Mouse (Mus musculus) embryo, embryonic 10 days (tissue): Measurements from ENCODE around the gene Nacc2.

Source experiments
- DNase-seq: peaks from one replicate; pipeline ENCODE4 v3.0.0-alpha.2; 2015; ENCODE audit warnings: low spot score

Gene Nacc2

GRCm38 (mm10) chr2:26052806-26053205, 70.2 kb downstream of the Nacc2 start:
- DNase-seq = peak; percentile 34

- DNase-seq = no peak
Observed at GRCm38 (mm10) chr2:26048816-26049215, 74.2 kb downstream of the Nacc2 start.

- no peak for DNase-seq
Observed at GRCm38 (mm10) chr2:26044216-26044615, 78.8 kb downstream of the Nacc2 start.

GRCm38 (mm10) chr2:26042603-26043002, 80.4 kb downstream of the Nacc2 start:
- no peak for DNase-seq

- peak; percentile 39 for DNase-seq
Observed at GRCm38 (mm10) chr2:26041163-26041810, 81.7 kb downstream of the Nacc2 start.

- no peak for DNase-seq
Observed at GRCm38 (mm10) chr2:26039951-26040350, 83.1 kb downstream of the Nacc2 start.

- DNase-seq = peak; percentile 12
Observed at GRCm38 (mm10) chr2:26037386-26037785, 85.6 kb downstream of the Nacc2 start.

GRCm38 (mm10) chr2:26034344-26035050, 88.5 kb downstream of the Nacc2 start:
- DNase-seq = no peak

GRCm38 (mm10) chr2:26030288-26030687, 92.7 kb downstream of the Nacc2 start:
- peak; percentile 20 for DNase-seq

GRCm38 (mm10) chr2:26024138-26025075, 98.6 kb downstream of the Nacc2 start:
- peak; percentile 65 for DNase-seq

- DNase-seq = no peak
Observed at GRCm38 (mm10) chr2:26022626-26023025, 100.4 kb downstream of the Nacc2 start.

GRCm38 (mm10) chr2:26022258-26022565, 100.8 kb downstream of the Nacc2 start:
- DNase-seq = no peak

GRCm38 (mm10) chr2:26021561-26022257, 101.3 kb downstream of the Nacc2 start, which contains the start of gene Ubac1:
Gene Ubac1, minus strand, starts transcription at chr2:26021747.
- peak; percentile 92 for DNase-seq

- peak; percentile 52 for DNase-seq
Observed at GRCm38 (mm10) chr2:26020714-26021560, 102.1 kb downstream of the Nacc2 start.

GRCm38 (mm10) chr2:26019923-26020322, 103.1 kb downstream of the Nacc2 start:
- DNase-seq = no peak

- no peak for DNase-seq
Observed at GRCm38 (mm10) chr2:26017326-26017725, 105.7 kb downstream of the Nacc2 start.

- peak; percentile 11 for DNase-seq
Observed at GRCm38 (mm10) chr2:26013674-26014073, 109.3 kb downstream of the Nacc2 start.

- DNase-seq = no peak
Observed at GRCm38 (mm10) chr2:26011420-26011819, 111.6 kb downstream of the Nacc2 start.
